Mouse (Mus musculus): ENCODE measurements around the gene Ltbp4. TPM values are rescaled to one million over a fixed set of nuclear protein-coding genes. Genes with fewer than 3 reads are reported as not detected.

The Ltbp4 gene
- polyA plus RNA-seq, 1 experiment from 2014 or later, result 7.2 TPM

- Histone ChIP-seq H3K27ac (ENCODE audit: low read depth) (no peak overlapping the region), H3K36me3 (replicated peaks; ENCODE audit: insufficient read depth, low read length) (no peaks in the 10 kb centered on the region), H3K4me2 (ENCODE audit: low read depth, low read length) (peak overlapping the region; percentile 99), H3K4me3 (ENCODE audit: low read depth, low read length) (peak overlapping the region; percentile 68; the same call in 1 of the 2 replicates), H3K9me3 (ENCODE audit: low read length) (no peaks in the 10 kb centered on the region), H3K27me3 (ENCODE audit: insufficient read depth, low read length) (no peaks in the 10 kb centered on the region), H3K4me1 (ENCODE audit: insufficient read depth) (peaks cover 21% of the 10 kb centered on the region), H3K9ac (replicated peaks) (peak overlapping the region; percentile 81; the same call in 1 of the 2 replicates)
- TF ChIP-seq EP300 (IDR thresholded peaks at IDR 0.05; ENCODE audit: low read depth), result no peak
- no peak for TF ChIP-seq CTCF (IDR thresholded peaks at IDR 0.05; ENCODE audit: low read depth)
- WGBS (ENCODE audit: insufficient replicate concordance), result 51% methylated on average over 5 of the region's 5 CpGs
- DNase-seq, result no peak
- no peak for ATAC-seq
Observed at GRCm38 (mm10) chr7:27259771-27260170, 77.7 kb downstream of the Ltbp4 start.

DNA sequence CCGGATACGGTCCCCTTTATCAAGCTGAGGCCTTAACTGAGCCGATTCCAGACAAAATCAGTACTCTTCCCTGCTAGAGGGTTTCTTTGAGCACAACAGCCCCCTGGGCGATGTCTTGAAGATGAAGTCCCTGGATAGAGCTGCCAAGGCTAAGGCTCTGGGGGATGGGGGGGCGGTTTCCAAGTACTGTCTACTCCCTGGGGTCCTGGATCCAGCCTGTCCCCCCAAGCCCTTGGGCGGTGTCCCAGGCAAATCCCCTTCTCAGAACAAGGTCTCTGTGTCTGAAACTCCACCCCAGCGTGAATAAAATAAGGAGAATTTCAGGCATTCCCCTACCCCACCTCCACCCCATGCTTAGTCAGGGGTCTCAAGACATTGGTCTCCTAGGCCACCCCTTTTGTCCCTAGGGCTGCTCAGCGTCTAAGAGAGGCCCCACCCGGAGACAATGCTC, 78.2 kb downstream of the Ltbp4 start:
- Histone ChIP-seq H3K4me3 (ENCODE audit: low read depth, low read length) (peak overlapping the region; percentile 68), H3K27me3 (ENCODE audit: insufficient read depth, low read length) (no peaks in the 10 kb centered on the region), H3K36me3 (replicated peaks; ENCODE audit: insufficient read depth, low read length) (no peaks in the 10 kb centered on the region), H3K4me1 (ENCODE audit: insufficient read depth) (peaks cover 21% of the 10 kb centered on the region), H3K4me2 (ENCODE audit: low read depth, low read length) (peak overlapping the region; percentile 99), H3K9ac (replicated peaks) (peak overlapping the region; percentile 81), H3K9me3 (ENCODE audit: low read length) (no peaks in the 10 kb centered on the region), H3K27ac (ENCODE audit: low read depth) (no peak overlapping the region)
- TF ChIP-seq EP300 (IDR thresholded peaks at IDR 0.05; ENCODE audit: low read depth), result no peak
- no peak for TF ChIP-seq CTCF (IDR thresholded peaks at IDR 0.05; ENCODE audit: low read depth)
- WGBS (ENCODE audit: insufficient replicate concordance), result 36% methylated on average over 9 of the region's 9 CpGs
- ATAC-seq (no peak), DNase-seq (no peak)

DNA sequence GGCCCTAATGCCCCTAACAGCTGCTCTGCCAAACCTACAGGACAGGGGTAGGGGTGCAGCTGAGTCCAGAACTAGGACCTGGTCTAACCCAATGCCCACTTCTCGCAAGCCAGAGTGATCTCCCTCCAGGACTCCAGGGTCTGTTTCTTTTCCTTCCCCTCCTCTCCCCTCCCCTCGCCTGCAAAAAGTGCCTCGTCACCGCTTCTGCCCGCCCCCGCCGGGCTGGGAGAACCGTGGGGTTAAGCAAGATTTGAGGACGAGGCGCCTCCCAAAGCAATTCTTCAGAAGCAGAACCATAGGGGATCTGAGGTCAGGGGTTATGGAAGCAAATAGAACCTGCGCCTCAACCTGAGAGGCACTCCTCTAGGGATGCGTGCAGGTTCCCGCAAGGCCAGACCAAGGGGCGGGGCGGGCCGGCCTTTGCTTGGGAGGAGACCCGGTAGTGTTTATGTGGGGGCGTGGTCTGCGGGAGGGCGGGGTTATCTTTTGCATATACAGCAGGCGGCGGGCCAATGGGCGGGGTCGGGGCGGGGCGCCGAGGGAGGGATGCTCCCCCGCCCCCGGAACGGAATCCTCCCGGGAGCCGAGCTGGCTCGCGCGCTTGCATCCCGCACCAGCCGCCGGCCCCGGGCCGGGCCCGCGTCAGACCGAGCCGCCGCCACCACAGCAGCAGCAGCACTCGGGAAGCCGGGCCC, 79.1 kb downstream of the Ltbp4 start, which contains the start of gene Numbl:
Gene Numbl, plus strand, starts transcription at position 229 of the 695 bp plus-strand sequence.
- DNase-seq, result peak; percentile 98
- H3K4me2 ChIP-seq (ENCODE audit: low read depth, low read length), result peak within 1 kb of the TSS; percentile 99
- peak within 1 kb of the TSS; percentile 81 for H3K27ac ChIP-seq (ENCODE audit: low read depth)
- H3K27me3 ChIP-seq (ENCODE audit: insufficient read depth, low read length), result no peaks in the 10 kb centered on the region
- H3K9me3 ChIP-seq (ENCODE audit: low read length), result no peaks in the 10 kb centered on the region
- 0% methylated on average over 46 of the region's 47 CpGs for WGBS (ENCODE audit: insufficient replicate concordance)
- peak within 1 kb of the TSS; percentile 81 for H3K9ac ChIP-seq (replicated peaks)
- TF ChIP-seq EP300 (IDR thresholded peaks at IDR 0.05; ENCODE audit: low read depth) (peak; percentile 21; the same call in 1 of the 2 replicates), CTCF (IDR thresholded peaks at IDR 0.05; ENCODE audit: low read depth) (no peak)
- no peaks in the 10 kb centered on the region for H3K36me3 ChIP-seq (replicated peaks; ENCODE audit: insufficient read depth, low read length)
- peaks cover 23% of the 10 kb centered on the region for H3K4me1 ChIP-seq (ENCODE audit: insufficient read depth)
- H3K4me3 ChIP-seq (ENCODE audit: low read depth, low read length), result peak within 1 kb of the TSS; percentile 68
- peak; percentile 91 for ATAC-seq

- Histone ChIP-seq H3K4me3 (ENCODE audit: low read depth, low read length) (peak overlapping the region; percentile 68), H3K4me2 (ENCODE audit: low read depth, low read length) (peak overlapping the region; percentile 99), H3K9me3 (ENCODE audit: low read length) (no peaks in the 10 kb centered on the region), H3K27ac (ENCODE audit: low read depth) (peak overlapping the region; percentile 81), H3K9ac (replicated peaks) (peak overlapping the region; percentile 57; the same call in 1 of the 2 replicates), H3K27me3 (ENCODE audit: insufficient read depth, low read length) (no peaks in the 10 kb centered on the region), H3K4me1 (ENCODE audit: insufficient read depth) (peaks cover 24% of the 10 kb centered on the region), H3K36me3 (replicated peaks; ENCODE audit: insufficient read depth, low read length) (no peaks in the 10 kb centered on the region)
- TF ChIP-seq CTCF (IDR thresholded peaks at IDR 0.05; ENCODE audit: low read depth) (no peak), EP300 (IDR thresholded peaks at IDR 0.05; ENCODE audit: low read depth) (no peak)
- ATAC-seq (no peak), DNase-seq (peak; percentile 49)
- 17% methylated on average over 4 of the region's 6 CpGs for WGBS (ENCODE audit: insufficient replicate concordance)
Observed at GRCm38 (mm10) chr7:27257852-27258204, 79.7 kb downstream of the Ltbp4 start.

- peak overlapping the region; percentile 81; the same call in 1 of the 2 replicates for H3K27ac ChIP-seq (ENCODE audit: low read depth)
- ATAC-seq, result no peak
- peak; percentile 42 for DNase-seq
- no peaks in the 10 kb centered on the region for H3K9me3 ChIP-seq (ENCODE audit: low read length)
- H3K4me1 ChIP-seq (ENCODE audit: insufficient read depth), result peaks cover 24% of the 10 kb centered on the region
- no peak overlapping the region for H3K4me3 ChIP-seq (ENCODE audit: low read depth, low read length)
- H3K36me3 ChIP-seq (replicated peaks; ENCODE audit: insufficient read depth, low read length), result no peaks in the 10 kb centered on the region
- no peaks in the 10 kb centered on the region for H3K27me3 ChIP-seq (ENCODE audit: insufficient read depth, low read length)
- peak overlapping the region; percentile 16; the same call in 1 of the 2 replicates for H3K9ac ChIP-seq (replicated peaks)
- WGBS (ENCODE audit: insufficient replicate concordance), result 64% methylated on average over 27 of the region's 27 CpGs
- TF ChIP-seq CTCF (IDR thresholded peaks at IDR 0.05; ENCODE audit: low read depth) (no peak), EP300 (IDR thresholded peaks at IDR 0.05; ENCODE audit: low read depth) (no peak)
- H3K4me2 ChIP-seq (ENCODE audit: low read depth, low read length), result peak overlapping the region; percentile 99
Observed at GRCm38 (mm10) chr7:27257046-27257851, 80.2 kb downstream of the Ltbp4 start.

- 69% methylated on average over 3 of the region's 3 CpGs for WGBS (ENCODE audit: insufficient replicate concordance)
Observed at GRCm38 (mm10) chr7:27255721-27256120, 81.8 kb downstream of the Ltbp4 start.

More at GRCm38 (mm10) chr7:27255721-27256120, 81.8 kb downstream of the Ltbp4 start:
- ATAC-seq (no peak), DNase-seq (peak; percentile 33)
- Histone ChIP-seq H3K36me3 (replicated peaks; ENCODE audit: insufficient read depth, low read length) (no peaks in the 10 kb centered on the region), H3K4me1 (ENCODE audit: insufficient read depth) (peaks cover 24% of the 10 kb centered on the region), H3K4me2 (ENCODE audit: low read depth, low read length) (no peak overlapping the region), H3K4me3 (ENCODE audit: low read depth, low read length) (no peak overlapping the region), H3K9ac (replicated peaks) (no peak overlapping the region), H3K27ac (ENCODE audit: low read depth) (no peak overlapping the region), H3K9me3 (ENCODE audit: low read length) (no peaks in the 10 kb centered on the region), H3K27me3 (ENCODE audit: insufficient read depth, low read length) (no peaks in the 10 kb centered on the region)
- TF ChIP-seq EP300 (IDR thresholded peaks at IDR 0.05; ENCODE audit: low read depth) (no peak), CTCF (IDR thresholded peaks at IDR 0.05; ENCODE audit: low read depth) (peak; percentile 68)

Other genes with a start within 250 kb of the Ltbp4 start
- gene Cyp2f2, start 217.8 kb downstream of the Ltbp4 start, polyA plus RNA-seq (2015; fragmentation: Nextera tagmentation; extraction: Ambion mirVana), result 59.6 and 67.8 TPM in 2 replicates
- gene Cyp2t4, start 184.0 kb downstream of the Ltbp4 start, polyA plus RNA-seq (2015; fragmentation: Nextera tagmentation; extraction: Ambion mirVana), result not detected in 2 replicates
- 32.9 and 33.5 TPM in 2 replicates for gene Egln2, start 170.9 kb downstream of the Ltbp4 start, polyA plus RNA-seq (2015; fragmentation: Nextera tagmentation; extraction: Ambion mirVana)
- 31.5 and 32.7 TPM in 2 replicates for gene Rab4b, start 158.8 kb downstream of the Ltbp4 start, polyA plus RNA-seq (2015; fragmentation: Nextera tagmentation; extraction: Ambion mirVana)
- not detected in 2 replicates for gene Gm21983, start 156.6 kb downstream of the Ltbp4 start, polyA plus RNA-seq (2015; fragmentation: Nextera tagmentation; extraction: Ambion mirVana)
- gene Mia, start 156.5 kb downstream of the Ltbp4 start, polyA plus RNA-seq (2015; fragmentation: Nextera tagmentation; extraction: Ambion mirVana), result 0.88 and 0.99 TPM in 2 replicates
- gene BC024978, start 141.9 kb downstream of the Ltbp4 start, polyA plus RNA-seq (2015; fragmentation: Nextera tagmentation; extraction: Ambion mirVana), result 1.00 and 1.1 TPM in 2 replicates
- 39.3 and 44.9 TPM in 2 replicates for gene Snrpa, start 141.4 kb downstream of the Ltbp4 start, polyA plus RNA-seq (2015; fragmentation: Nextera tagmentation; extraction: Ambion mirVana)
- gene Itpkc, start 109.0 kb downstream of the Ltbp4 start, polyA plus RNA-seq (2015; fragmentation: Nextera tagmentation; extraction: Ambion mirVana), result 1.2 and 1.5 TPM in 2 replicates
- gene Coq8b, start 104.7 kb downstream of the Ltbp4 start, polyA plus RNA-seq (2015; fragmentation: Nextera tagmentation; extraction: Ambion mirVana), result 20.1 and 23.5 TPM in 2 replicates
- gene Numbl, start 79.3 kb downstream of the Ltbp4 start, polyA plus RNA-seq (2015; fragmentation: Nextera tagmentation; extraction: Ambion mirVana), result 1.1 and 1.2 TPM in 2 replicates
- gene Shkbp1, start 18.3 kb upstream of the Ltbp4 start, polyA plus RNA-seq (2015; fragmentation: Nextera tagmentation; extraction: Ambion mirVana), result 9.5 and 10.9 TPM in 2 replicates
- gene Gm20479, start 19.7 kb upstream of the Ltbp4 start, polyA plus RNA-seq (2015; fragmentation: Nextera tagmentation; extraction: Ambion mirVana), result 1.1 TPM in 1 of 2 replicates, not detected in the other
- 0.02 and 0.18 TPM in 2 replicates for gene Sptbn4, start 110.0 kb upstream of the Ltbp4 start, polyA plus RNA-seq (2015; fragmentation: Nextera tagmentation; extraction: Ambion mirVana)
- gene Blvrb, start 110.3 kb upstream of the Ltbp4 start, polyA plus RNA-seq (2015; fragmentation: Nextera tagmentation; extraction: Ambion mirVana), result 372 and 407 TPM in 2 replicates
- gene Sertad3, start 136.1 kb upstream of the Ltbp4 start, polyA plus RNA-seq (2015; fragmentation: Nextera tagmentation; extraction: Ambion mirVana), result 16.2 and 17.0 TPM in 2 replicates
- 18.3 and 18.5 TPM in 2 replicates for gene Sertad1, start 149.2 kb upstream of the Ltbp4 start, polyA plus RNA-seq (2015; fragmentation: Nextera tagmentation; extraction: Ambion mirVana)
- gene Prx, start 161.6 kb upstream of the Ltbp4 start, polyA plus RNA-seq (2015; fragmentation: Nextera tagmentation; extraction: Ambion mirVana), result 0.25 and 0.28 TPM in 2 replicates
- 0.04 TPM in 1 of 2 replicates, not detected in the other for gene Hipk4, start 185.6 kb upstream of the Ltbp4 start, polyA plus RNA-seq (2015; fragmentation: Nextera tagmentation; extraction: Ambion mirVana)
- 46.5 and 49.3 TPM in 2 replicates for gene Pld3, start 215.5 kb upstream of the Ltbp4 start, polyA plus RNA-seq (2015; fragmentation: Nextera tagmentation; extraction: Ambion mirVana)
- 8.6 and 9.0 TPM in 2 replicates for gene 2310022A10Rik, start 215.5 kb upstream of the Ltbp4 start, polyA plus RNA-seq (2015; fragmentation: Nextera tagmentation; extraction: Ambion mirVana)

All from liver, postnatal 0 days (tissue).